ENCODE assay signal across 10 mouse cellular contexts in genomic region chr11:97838779-97839440, GRCm38 (mm10). TPM values are rescaled to one million over a fixed set of nuclear protein-coding genes. Genes with fewer than 3 reads are reported as not detected.
DNase-seq lines count a peak whose midpoint lies in the region; ATAC-seq lines count a peak whose summit lies in the region.
"Had no signal": no experiment of that assay in that cellular context is flagged by ENCODE, and none has a peak within 500 bp of the region (broad histone marks: within the 10 kb centered on the region; RNA-seq: fewer than 3 reads in every experiment).

No protein-coding gene starts in this region.

- H3K9ac ChIP-seq in lung, embryonic 15.5 days = no peak overlapping the region
- peak overlapping the region; percentile 32; the same call in 1 of the 2 replicates for H3K9ac ChIP-seq in embryonic facial prominence, embryonic 13.5 days
- H3K9ac ChIP-seq in neural tube, embryonic 15.5 days (replicated peaks) = no peak overlapping the region

- ATAC-seq in frontal cortex, adult (ENCODE audit: low TSS enrichment) = 0 out of 2 replicates have a peak, but pooled peaks have one; percentile 16
- no peak for ATAC-seq in lung, embryonic 15.5 days (ENCODE audit: borderline replicate concordance, extremely low read depth, low FRiP score, low TSS enrichment)
- no peak for ATAC-seq in embryonic facial prominence, embryonic 13.5 days (ENCODE audit: insufficient number of reproducible peaks, insufficient read depth, low FRiP score, low TSS enrichment, low read depth)
- ATAC-seq in neural tube, embryonic 15.5 days (ENCODE audit: low FRiP score) = no peak
- no peak for ATAC-seq in megakaryocyte progenitor cell, adult 5-6 weeks (replicated peaks; ENCODE audit: poor library complexity)

- H3K27me3 ChIP-seq in lung, embryonic 15.5 days = no peaks in the 10 kb centered on the region
- H3K27me3 ChIP-seq in embryonic facial prominence, embryonic 13.5 days = no peaks in the 10 kb centered on the region
- H3K27me3 ChIP-seq in neural tube, embryonic 15.5 days (replicated peaks) = no peaks in the 10 kb centered on the region

- peaks cover 40% of the 10 kb centered on the region for H3K36me3 ChIP-seq in lung, embryonic 15.5 days
- H3K36me3 ChIP-seq in embryonic facial prominence, embryonic 13.5 days = peaks cover 46% of the 10 kb centered on the region
- H3K36me3 ChIP-seq in neural tube, embryonic 15.5 days = peaks cover 38% of the 10 kb centered on the region

- no peak overlapping the region for H3K4me3 ChIP-seq in lung, embryonic 15.5 days
- no peak overlapping the region for H3K4me3 ChIP-seq in embryonic facial prominence, embryonic 13.5 days
- H3K4me3 ChIP-seq in neural tube, embryonic 15.5 days (replicated peaks) = no peak overlapping the region

- no peak for DNase-seq in frontal cortex, postnatal 14 days (ENCODE audit: low spot score in 2 of 2)
- no peak for DNase-seq in lung, postnatal 14 days
- DNase-seq in left cerebral cortex, adult 11 months (ENCODE audit: low spot score) = no peak
- DNase-seq: gastrocnemius, postnatal 36 days had no signal

- H3K4me1 ChIP-seq in lung, embryonic 15.5 days = peaks cover 14% of the 10 kb centered on the region; the same call in 1 of the 2 replicates
- H3K4me1 ChIP-seq in embryonic facial prominence, embryonic 13.5 days = peaks cover 16% of the 10 kb centered on the region; the same call in 1 of the 2 replicates
- H3K4me1 ChIP-seq in neural tube, embryonic 15.5 days = peaks cover 19% of the 10 kb centered on the region

- peak overlapping the region; percentile 12; the same call in 1 of the 2 replicates for H3K27ac ChIP-seq in lung, embryonic 15.5 days
- H3K27ac ChIP-seq in embryonic facial prominence, embryonic 13.5 days = peak overlapping the region; percentile 52
- peak overlapping the region; percentile 65; the same call in 1 of the 2 replicates for H3K27ac ChIP-seq in neural tube, embryonic 15.5 days (replicated peaks)

- WGBS in lung, embryonic 15.5 days = 33% methylated on average over 10 of the region's 10 CpGs
- 33% methylated on average over 10 of the region's 10 CpGs for WGBS in embryonic facial prominence, embryonic 13.5 days
- 44% methylated on average over 10 of the region's 10 CpGs for WGBS in neural tube, embryonic 15.5 days

- H3K4me2 ChIP-seq in lung, embryonic 15.5 days = no peak overlapping the region
- H3K4me2 ChIP-seq in embryonic facial prominence, embryonic 13.5 days = peak overlapping the region; percentile 14
- H3K4me2 ChIP-seq in neural tube, embryonic 15.5 days = no peak overlapping the region

- no peaks in the 10 kb centered on the region for H3K9me3 ChIP-seq in lung, embryonic 15.5 days
- H3K9me3 ChIP-seq in embryonic facial prominence, embryonic 13.5 days = no peaks in the 10 kb centered on the region
- H3K9me3 ChIP-seq in neural tube, embryonic 15.5 days (replicated peaks) = no peaks in the 10 kb centered on the region
- H3K9me3 ChIP-seq: G1E had no signal

RNA-seq across cellular contexts. Expression of gene B230217C12Rik, which starts 1.7 kb away (rescaled TPM):
- 4.2 and 4.4 TPM in 2 replicates for polyA plus RNA-seq in lung, embryonic 15.5 days (2015; fragmentation: Nextera tagmentation; extraction: Ambion mirVana)
- 10.5 and 11.8 TPM in 2 replicates for polyA plus RNA-seq in embryonic facial prominence, embryonic 13.5 days (2015; fragmentation: Nextera tagmentation; extraction: Ambion mirVana)
- 41.8 and 47.2 TPM in 2 replicates for polyA plus RNA-seq in neural tube, embryonic 15.5 days (2015; fragmentation: Nextera tagmentation; extraction: Ambion mirVana)
- 2.1 and 3.8 TPM in 2 replicates for total RNA-seq in megakaryocyte progenitor cell, adult 5-6 weeks (2015)
- 0.17 TPM in 2 replicates for total RNA-seq in megakaryocyte progenitor cell, adult 5-6 weeks (2017)
- polyA plus RNA-seq: G1E had no signal

RNA-seq across cellular contexts. Expression of gene Lasp1, which starts 40.1 kb away (rescaled TPM):
- polyA plus RNA-seq in lung, embryonic 15.5 days (2015; fragmentation: Nextera tagmentation; extraction: Ambion mirVana) = 153 and 160 TPM in 2 replicates
- 122 and 131 TPM in 2 replicates for polyA plus RNA-seq in embryonic facial prominence, embryonic 13.5 days (2015; fragmentation: Nextera tagmentation; extraction: Ambion mirVana)
- 136 and 143 TPM in 2 replicates for polyA plus RNA-seq in neural tube, embryonic 15.5 days (2015; fragmentation: Nextera tagmentation; extraction: Ambion mirVana)
- 40.1 and 47.2 TPM in 2 replicates for total RNA-seq in megakaryocyte progenitor cell, adult 5-6 weeks (2015)
- total RNA-seq in megakaryocyte progenitor cell, adult 5-6 weeks (2017) = 139 and 201 TPM in 2 replicates

RNA-seq across cellular contexts. Expression of gene Fbxo47, which starts 45.0 kb away (rescaled TPM):
- polyA plus RNA-seq in lung, embryonic 15.5 days (2015; fragmentation: Nextera tagmentation; extraction: Ambion mirVana) = 0.42 and 0.64 TPM in 2 replicates
- polyA plus RNA-seq in embryonic facial prominence, embryonic 13.5 days (2015; fragmentation: Nextera tagmentation; extraction: Ambion mirVana) = 0.66 and 0.84 TPM in 2 replicates
- polyA plus RNA-seq in neural tube, embryonic 15.5 days (2015; fragmentation: Nextera tagmentation; extraction: Ambion mirVana) = 0.49 and 0.69 TPM in 2 replicates
- total RNA-seq in megakaryocyte progenitor cell, adult 5-6 weeks (2015) = not detected in 2 replicates
- 0.12 and 1.6 TPM in 2 replicates for total RNA-seq in megakaryocyte progenitor cell, adult 5-6 weeks (2017)
- total RNA-seq: gastrocnemius, postnatal 36 days had no signal
- polyA plus RNA-seq: G1E had no signal

RNA-seq across cellular contexts. Expression of gene Rpl23, which starts 56.7 kb away (rescaled TPM):
- 457 and 490 TPM in 2 replicates for polyA plus RNA-seq in lung, embryonic 15.5 days (2015; fragmentation: Nextera tagmentation; extraction: Ambion mirVana)
- polyA plus RNA-seq in embryonic facial prominence, embryonic 13.5 days (2015; fragmentation: Nextera tagmentation; extraction: Ambion mirVana) = 596 and 632 TPM in 2 replicates
- 314 and 372 TPM in 2 replicates for polyA plus RNA-seq in neural tube, embryonic 15.5 days (2015; fragmentation: Nextera tagmentation; extraction: Ambion mirVana)
- 1,765 and 1,897 TPM in 2 replicates for total RNA-seq in megakaryocyte progenitor cell, adult 5-6 weeks (2015)
- 1,416 and 1,747 TPM in 2 replicates for total RNA-seq in megakaryocyte progenitor cell, adult 5-6 weeks (2017)

Comparison
In these comparisons a context has a peak if more than half of its experiments do, and no peak if none do; other contexts are left out.
1. H3K27ac ChIP-seq: peak in every context shown above with its lines; median percentile 65 in neural tube, embryonic 15.5 days; 52 in embryonic facial prominence, embryonic 13.5 days; 12 in lung, embryonic 15.5 days.